Mouse (Mus musculus) NIH3T3 (cell line): ENCODE results near the gene Trim2.
A peak's percentile ranks its signal among the peaks of the same experiment; 100 is the strongest.

Experiments used
- DNase-seq: peaks from one replicate; pipeline ENCODE4 v3.0.0-alpha.2; 2012; ENCODE audit warnings: low read depth

Gene Trim2

GRCm38 (mm10) chr3:84220748-84221147 lies 85.9 kb downstream of the Trim2 start:
- DNase-seq = peak; percentile 82

- peak; percentile 44 for DNase-seq
Observed at GRCm38 (mm10) chr3:84220326-84220725, 86.4 kb downstream of the Trim2 start.

GRCm38 (mm10) chr3:84219720-84220273 lies 86.9 kb downstream of the Trim2 start:
- DNase-seq = peak; percentile 66

- DNase-seq = peak; percentile 34
Observed at GRCm38 (mm10) chr3:84219166-84219710, 87.4 kb downstream of the Trim2 start.

GRCm38 (mm10) chr3:84218498-84218897 lies 88.2 kb downstream of the Trim2 start:
- peak; percentile 63 for DNase-seq

GRCm38 (mm10) chr3:84217961-84218351 lies 88.7 kb downstream of the Trim2 start:
- no peak for DNase-seq

GRCm38 (mm10) chr3:84217118-84217960 lies 89.3 kb downstream of the Trim2 start:
- no peak for DNase-seq

GRCm38 (mm10) chr3:84215743-84216360 lies 90.8 kb downstream of the Trim2 start:
- DNase-seq = no peak

- peak; percentile 41 for DNase-seq
Observed at GRCm38 (mm10) chr3:84215253-84215652, 91.4 kb downstream of the Trim2 start.

- no peak for DNase-seq
Observed at GRCm38 (mm10) chr3:84214501-84214900, 92.2 kb downstream of the Trim2 start.

GRCm38 (mm10) chr3:84211340-84211875 lies 95.3 kb downstream of the Trim2 start:
- DNase-seq = no peak

- DNase-seq = peak; percentile 90
Observed at GRCm38 (mm10) chr3:84208917-84209513, 97.7 kb downstream of the Trim2 start.

GRCm38 (mm10) chr3:84208475-84208874 lies 98.2 kb downstream of the Trim2 start:
- peak; percentile 62 for DNase-seq

GRCm38 (mm10) chr3:84207366-84207765 lies 99.3 kb downstream of the Trim2 start:
- DNase-seq = peak; percentile 79

GRCm38 (mm10) chr3:84206106-84206505 lies 100.6 kb downstream of the Trim2 start:
- peak; percentile 67 for DNase-seq

- DNase-seq = no peak
Observed at GRCm38 (mm10) chr3:84205650-84206049, 101.0 kb downstream of the Trim2 start.

- DNase-seq = no peak
Observed at GRCm38 (mm10) chr3:84204640-84205039, 102.0 kb downstream of the Trim2 start.

GRCm38 (mm10) chr3:84200559-84201420 lies 105.9 kb downstream of the Trim2 start:
- DNase-seq = no peak

- DNase-seq = no peak
Observed at GRCm38 (mm10) chr3:84199516-84199915, 107.2 kb downstream of the Trim2 start.

GRCm38 (mm10) chr3:84198229-84198628 lies 108.4 kb downstream of the Trim2 start:
- DNase-seq = no peak

- DNase-seq = no peak
Observed at GRCm38 (mm10) chr3:84193881-84194280, 112.8 kb downstream of the Trim2 start.
